Mouse (Mus musculus): ENCODE measurements at regions not wholly inside any gene's neighbourhood (a gene's known extent, or its start where the extent isn't known, plus 50 kb on each side); places are given as distances from the start of the nearest gene placed in this dataset.

GRCm38 (mm10) chr13:83214811-83215210, 289.0 kb upstream of the Mef2c start:
- H3K27ac ChIP-seq (ENCODE audit: insufficient read depth, low read length), result no peak overlapping the region
- no peak for DNase-seq (ENCODE audit: low read depth in 1 of 2, low spot score in 2 of 2)
- no peaks in the 10 kb centered on the region for H3K36me3 ChIP-seq (ENCODE audit: control insufficient read depth, insufficient read depth, low read length)
- TF ChIP-seq POLR2A (IDR thresholded peaks at IDR 0.05; ENCODE audit: low read depth, low read length), result no peak
- no peak for TF ChIP-seq CTCF (IDR thresholded peaks at IDR 0.05; ENCODE audit: extremely low read depth, insufficient read depth, insufficient read length, insufficient replicate concordance)
- H3K4me3 ChIP-seq (ENCODE audit: extremely low read depth, insufficient read depth, insufficient read length), result no peak overlapping the region
- no peaks in the 10 kb centered on the region for H3K4me1 ChIP-seq (ENCODE audit: control insufficient read depth, insufficient read depth, insufficient read length)
- no peaks in the 10 kb centered on the region for H3K27me3 ChIP-seq (ENCODE audit: control insufficient read depth, insufficient read depth, low read length)

- TF ChIP-seq POLR2A (IDR thresholded peaks at IDR 0.05; ENCODE audit: low read depth, low read length), result no peak
- TF ChIP-seq CTCF (IDR thresholded peaks at IDR 0.05; ENCODE audit: extremely low read depth, insufficient read depth, insufficient read length, insufficient replicate concordance), result no peak
- Histone ChIP-seq H3K27ac (ENCODE audit: insufficient read depth, low read length) (no peak overlapping the region), H3K4me1 (ENCODE audit: control insufficient read depth, insufficient read depth, insufficient read length) (no peaks in the 10 kb centered on the region), H3K27me3 (ENCODE audit: control insufficient read depth, insufficient read depth, low read length) (no peaks in the 10 kb centered on the region), H3K4me3 (ENCODE audit: extremely low read depth, insufficient read depth, insufficient read length) (no peak overlapping the region), H3K36me3 (ENCODE audit: control insufficient read depth, insufficient read depth, low read length) (no peaks in the 10 kb centered on the region)
- 93% methylated on average over 3 of the region's 3 CpGs for WGBS
- no peak for DNase-seq (ENCODE audit: low read depth in 1 of 2, low spot score in 2 of 2)
These were observed 287.4 kb upstream of the Mef2c start for GRCm38 (mm10) chr13:83216454-83216853.

GRCm38 (mm10) chr13:83252452-83252851, 251.4 kb upstream of the Mef2c start:
- WGBS, result 80% methylated on average over 1 of the region's 1 CpGs
- no peak for DNase-seq (ENCODE audit: low read depth in 1 of 2, low spot score in 2 of 2)
- Histone ChIP-seq H3K27ac (ENCODE audit: insufficient read depth, low read length) (no peak overlapping the region), H3K27me3 (ENCODE audit: control insufficient read depth, insufficient read depth, low read length) (no peaks in the 10 kb centered on the region), H3K4me3 (ENCODE audit: extremely low read depth, insufficient read depth, insufficient read length) (no peak overlapping the region), H3K36me3 (ENCODE audit: control insufficient read depth, insufficient read depth, low read length) (no peaks in the 10 kb centered on the region), H3K4me1 (ENCODE audit: control insufficient read depth, insufficient read depth, insufficient read length) (no peaks in the 10 kb centered on the region)
- TF ChIP-seq POLR2A (IDR thresholded peaks at IDR 0.05; ENCODE audit: low read depth, low read length) (no peak), CTCF (IDR thresholded peaks at IDR 0.05; ENCODE audit: extremely low read depth, insufficient read depth, insufficient read length, insufficient replicate concordance) (no peak)

- WGBS, result 85% methylated on average over 1 of the region's 1 CpGs
- no peak overlapping the region for H3K27ac ChIP-seq (ENCODE audit: insufficient read depth, low read length)
- no peak overlapping the region for H3K4me3 ChIP-seq (ENCODE audit: extremely low read depth, insufficient read depth, insufficient read length)
- no peak for DNase-seq (ENCODE audit: low read depth in 1 of 2, low spot score in 2 of 2)
- H3K27me3 ChIP-seq (ENCODE audit: control insufficient read depth, insufficient read depth, low read length), result no peaks in the 10 kb centered on the region; the same call in 1 of the 2 replicates
- H3K4me1 ChIP-seq (ENCODE audit: control insufficient read depth, insufficient read depth, insufficient read length), result no peaks in the 10 kb centered on the region
- TF ChIP-seq CTCF (IDR thresholded peaks at IDR 0.05; ENCODE audit: extremely low read depth, insufficient read depth, insufficient read length, insufficient replicate concordance) (no peak), POLR2A (IDR thresholded peaks at IDR 0.05; ENCODE audit: low read depth, low read length) (no peak)
- no peaks in the 10 kb centered on the region for H3K36me3 ChIP-seq (ENCODE audit: control insufficient read depth, insufficient read depth, low read length)
These were observed 237.2 kb upstream of the Mef2c start for GRCm38 (mm10) chr13:83266591-83266990.

- Histone ChIP-seq H3K27me3 (ENCODE audit: control insufficient read depth, insufficient read depth, low read length) (no peaks in the 10 kb centered on the region; the same call in 1 of the 2 replicates), H3K36me3 (ENCODE audit: control insufficient read depth, insufficient read depth, low read length) (no peaks in the 10 kb centered on the region), H3K27ac (ENCODE audit: insufficient read depth, low read length) (no peak overlapping the region), H3K4me1 (ENCODE audit: control insufficient read depth, insufficient read depth, insufficient read length) (no peaks in the 10 kb centered on the region), H3K4me3 (ENCODE audit: extremely low read depth, insufficient read depth, insufficient read length) (no peak overlapping the region)
- DNase-seq (ENCODE audit: low read depth in 1 of 2, low spot score in 2 of 2), result no peak
- 49% methylated on average over 3 of the region's 3 CpGs for WGBS
- TF ChIP-seq CTCF (IDR thresholded peaks at IDR 0.05; ENCODE audit: extremely low read depth, insufficient read depth, insufficient read length, insufficient replicate concordance), result no peak
- TF ChIP-seq POLR2A (IDR thresholded peaks at IDR 0.05; ENCODE audit: low read depth, low read length), result no peak
These were observed 235.2 kb upstream of the Mef2c start for GRCm38 (mm10) chr13:83268663-83269062.

- Histone ChIP-seq H3K4me3 (ENCODE audit: extremely low read depth, insufficient read depth, insufficient read length) (no peak overlapping the region), H3K4me1 (ENCODE audit: control insufficient read depth, insufficient read depth, insufficient read length) (no peaks in the 10 kb centered on the region), H3K27me3 (ENCODE audit: control insufficient read depth, insufficient read depth, low read length) (no peaks in the 10 kb centered on the region), H3K27ac (ENCODE audit: insufficient read depth, low read length) (no peak overlapping the region), H3K36me3 (ENCODE audit: control insufficient read depth, insufficient read depth, low read length) (no peaks in the 10 kb centered on the region)
- no peak for TF ChIP-seq CTCF (IDR thresholded peaks at IDR 0.05; ENCODE audit: extremely low read depth, insufficient read depth, insufficient read length, insufficient replicate concordance)
- TF ChIP-seq POLR2A (IDR thresholded peaks at IDR 0.05; ENCODE audit: low read depth, low read length), result no peak
- no peak for DNase-seq (ENCODE audit: low read depth in 1 of 2, low spot score in 2 of 2)
- WGBS, result 78% methylated on average over 1 of the region's 1 CpGs
These were observed 225.1 kb upstream of the Mef2c start for GRCm38 (mm10) chr13:83278695-83279094.

GRCm38 (mm10) chr13:83307696-83308095, 196.1 kb upstream of the Mef2c start:
- Histone ChIP-seq H3K36me3 (ENCODE audit: control insufficient read depth, insufficient read depth, low read length) (no peaks in the 10 kb centered on the region), H3K4me1 (ENCODE audit: control insufficient read depth, insufficient read depth, insufficient read length) (no peaks in the 10 kb centered on the region), H3K27ac (ENCODE audit: insufficient read depth, low read length) (no peak overlapping the region), H3K4me3 (ENCODE audit: extremely low read depth, insufficient read depth, insufficient read length) (no peak overlapping the region), H3K27me3 (ENCODE audit: control insufficient read depth, insufficient read depth, low read length) (no peaks in the 10 kb centered on the region)
- WGBS, result 91% methylated on average over 3 of the region's 3 CpGs
- DNase-seq (ENCODE audit: low read depth in 1 of 2, low spot score in 2 of 2), result no peak
- TF ChIP-seq CTCF (IDR thresholded peaks at IDR 0.05; ENCODE audit: extremely low read depth, insufficient read depth, insufficient read length, insufficient replicate concordance), result no peak
- no peak for TF ChIP-seq POLR2A (IDR thresholded peaks at IDR 0.05; ENCODE audit: low read depth, low read length)

Data from spleen, adult 2 months (tissue).